Mouse (Mus musculus): ENCODE data around the gene Pgk1. TPM values are rescaled to one million over a fixed set of nuclear protein-coding genes. Genes with fewer than 3 reads are reported as not detected.

Gene Pgk1
- total RNA-seq, 2 experiments from 2014 or later: 441 to 492 TPM

GRCm38 (mm10) chrX:106197308-106197707 is 10.4 kb downstream of the Pgk1 start:
- no peak for DNase-seq (ENCODE audit: low spot score in 2 of 2)
- intact Hi-C loops (cut with DNase I): loop anchor here (5.0 kb wide), 1 partner anchor 190 kb away; no protein-coding TSS in a partner anchor

GRCm38 (mm10) chrX:106198904-106199303 is 12.0 kb downstream of the Pgk1 start:
- intact Hi-C loops (cut with DNase I): loop anchor here (5.0 kb wide), 1 partner anchor 188 kb away; no protein-coding TSS in a partner anchor
- DNase-seq (ENCODE audit: low spot score in 2 of 2): no peak

- intact Hi-C loops (cut with DNase I): no loop called here
- DNase-seq (ENCODE audit: low spot score in 2 of 2): no peak
These were observed 22.2 kb downstream of the Pgk1 start for GRCm38 (mm10) chrX:106209100-106209499.

GRCm38 (mm10) chrX:106219171-106220032 is 32.5 kb downstream of the Pgk1 start:
- DNase-seq (ENCODE audit: low spot score in 2 of 2): peak; percentile 70 to 81
- intact Hi-C loops (cut with DNase I): loop anchor here (5.0 kb wide), 1 partner anchor 163 kb away; no protein-coding TSS in a partner anchor

- DNase-seq (ENCODE audit: low spot score in 2 of 2): no peak
- intact Hi-C loops (cut with DNase I): no loop called here
These were observed 34.2 kb downstream of the Pgk1 start, which contains the start of gene Taf9b for GRCm38 (mm10) chrX:106221058-106221457. Gene Taf9b, minus strand, starts transcription at chrX:106221158.

Other genes starting within 250 kb of the Pgk1 start
- 10 to 100 TPM; 15.5 TPM for gene Magt1, start 175.2 kb upstream of the Pgk1 start, total RNA-seq (2021)
- gene Cox7b, start 171.4 kb upstream of the Pgk1 start, total RNA-seq (2021): 100 to 1,000 TPM; 353 to 364 TPM
- gene Atp7a, start 159.8 kb upstream of the Pgk1 start, total RNA-seq (2021): 1 to 10 TPM; 8.0 to 8.2 TPM
- gene Tlr13, start 43.9 kb upstream of the Pgk1 start, total RNA-seq (2021): 1 to 10 TPM; 1.3 to 1.9 TPM
- gene Taf9b, start 34.1 kb downstream of the Pgk1 start, total RNA-seq (2021): 10 to 100 TPM; 21.3 to 23.3 TPM
- gene Fnd3c2, start 68.3 kb downstream of the Pgk1 start, total RNA-seq (2021): not detected